Mouse (Mus musculus): ENCODE measurements around the gene Pcid2.

DNA sequence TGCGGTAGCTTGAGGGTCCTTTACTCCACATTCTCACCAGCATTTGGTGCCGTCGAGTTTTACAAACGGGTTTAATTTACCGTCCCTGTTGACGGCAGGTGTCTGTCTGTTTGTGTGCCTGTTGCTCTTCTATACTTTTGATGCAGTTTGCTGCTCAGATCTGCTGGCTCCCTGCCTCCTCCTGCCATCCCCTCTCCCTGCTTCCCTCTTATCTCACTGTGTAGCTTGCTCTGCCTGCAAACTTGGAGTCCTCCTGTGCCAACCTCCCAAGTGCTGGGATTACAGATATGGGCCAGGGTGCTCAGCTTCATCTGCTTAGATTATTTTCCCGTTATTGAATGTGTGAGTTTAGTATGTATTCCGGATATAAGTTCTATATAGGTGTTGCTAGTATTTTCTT, 3.7 kb upstream of the Pcid2 start:
- no peak for TF ChIP-seq CTCF (IDR thresholded peaks at IDR 0.05; ENCODE audit: low read depth)
- TF ChIP-seq EP300 (optimal IDR thresholded peaks at IDR 0.05) = no peak

All from stomach, postnatal 0 days (tissue).